Mouse (Mus musculus): ENCODE results near the gene Hspa1l.

GRCm38 (mm10) chr17:34965627-34966026, 6.9 kb upstream of the Hspa1l start:
- TF ChIP-seq TAL1 (IDR thresholded peaks at IDR 0.05; ENCODE audit: low read length) (no peak), GATA1 (IDR thresholded peaks at IDR 0.05; ENCODE audit: low read length) (no peak)

Measured in erythroblast, embryonic 14.5 days (primary cell).